8 mouse cellular contexts compared by ENCODE assay signal in the genomic region with DNA sequence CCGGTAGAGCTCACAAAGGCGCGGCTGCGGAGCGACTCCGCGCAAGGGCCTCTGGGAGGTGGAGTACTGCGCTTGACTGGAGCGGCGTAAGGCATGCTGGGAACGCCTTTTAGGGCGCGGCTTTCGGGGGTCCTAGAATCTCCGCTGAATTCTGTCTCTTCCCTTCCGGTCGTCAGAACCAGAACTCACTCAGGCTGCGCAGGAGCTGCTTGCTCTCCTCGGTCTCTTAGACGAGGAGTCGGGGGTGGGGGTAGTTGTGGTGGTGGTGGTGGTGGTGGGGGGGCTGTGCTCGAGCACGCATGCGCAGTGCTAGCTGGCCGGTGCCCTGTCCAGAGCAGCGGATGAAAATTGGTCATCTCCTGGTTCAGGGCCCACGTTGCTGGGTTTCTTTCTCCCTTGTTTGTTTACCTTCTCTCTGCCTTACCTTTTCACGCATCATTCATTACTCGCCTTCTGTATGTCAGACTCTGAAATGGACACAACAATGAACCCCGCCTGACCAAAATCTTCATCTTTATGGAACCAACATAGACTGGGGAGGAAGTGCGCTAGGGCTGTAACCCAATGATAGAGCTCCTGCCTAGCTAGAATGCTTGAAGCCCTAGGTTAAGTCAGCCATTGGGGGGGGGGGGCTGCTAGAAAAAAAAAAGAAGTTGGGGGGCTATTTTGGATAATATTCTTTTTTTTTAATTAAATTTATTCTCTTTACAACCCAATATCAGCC. TPM values are rescaled to one million over a fixed set of nuclear protein-coding genes. Genes with fewer than 3 reads are reported as not detected.
DNase-seq lines count a peak whose midpoint lies in the region; ATAC-seq and TF ChIP-seq lines count a peak whose summit lies in the region.

Gene Zfp583 (minus strand): TSS at position 53 of the 724 bp plus-strand sequence.

- WGBS in lung, embryonic 14.5 days, result 5% methylated on average over 31 of the region's 31 CpGs

- H3K9me3 ChIP-seq in lung, embryonic 14.5 days (ENCODE audit: low read depth, low read length), result no peaks in the 10 kb centered on the region

- peak within 1 kb of the TSS; percentile 74 for H3K4me2 ChIP-seq in lung, embryonic 14.5 days

- no peaks in the 10 kb centered on the region for H3K27me3 ChIP-seq in lung, embryonic 14.5 days (ENCODE audit: insufficient read depth, low read length)

- H3K4me3 ChIP-seq in lung, embryonic 14.5 days (ENCODE audit: low read depth, low read length), result peak within 1 kb of the TSS; percentile 45

- H3K27ac ChIP-seq in lung, embryonic 14.5 days (ENCODE audit: low read depth), result peak within 1 kb of the TSS; percentile 83

- ATAC-seq in lung, embryonic 14.5 days (ENCODE audit: insufficient read depth), result peak; percentile 95
- peak; percentile 75 for ATAC-seq in neutrophil, adult 5-6 weeks (ENCODE audit: extremely low read depth, insufficient number of reproducible peaks, low FRiP score, poor library complexity, severe bottlenecking)

- peaks cover 3% of the 10 kb centered on the region; the same call in 1 of the 2 replicates for H3K36me3 ChIP-seq in lung, embryonic 14.5 days (ENCODE audit: insufficient read depth)

- 0 out of 2 replicates have a peak, but pooled peaks cover 4% of the 10 kb centered on the region for H3K4me1 ChIP-seq in lung, embryonic 14.5 days (ENCODE audit: insufficient read depth)

- no peak for TF ChIP-seq CTCF in lung, embryonic 14.5 days (IDR thresholded peaks at IDR 0.05; ENCODE audit: low read depth)

- H3K9ac ChIP-seq in lung, embryonic 14.5 days, result peak within 1 kb of the TSS; percentile 71

- DNase-seq in MN1 (ENCODE audit: low spot score), result peak; percentile 56
- DNase-seq in cerebellum, adult 9-10 months, result peak; percentile 89
- DNase-seq in forelimb bud, embryonic 11.5 days (ENCODE audit: low read depth, low spot score), result peak; percentile 88
- DNase-seq in heart, postnatal 4 days, result peak; percentile 85
- peak; percentile 80 to 86 for DNase-seq in layer of hippocampus, adult 8-10 months (ENCODE audit: low spot score in 2 of 2)
- DNase-seq in lung, embryonic 14.5 days, result peak; percentile 94
- peak; percentile 83 for DNase-seq in testis, postnatal 14 days (ENCODE audit: low spot score)

RNA-seq across cellular contexts. Expression of gene Zfp583, which starts in this region (rescaled TPM):
- 1 to 10 TPM; 1.8 to 2.5 TPM for total RNA-seq in heart, postnatal 4 days (2021)
- total RNA-seq in layer of hippocampus, adult 8-10 months (2022), result 10 to 100 TPM; 10.1 to 14.2 (median 11.1) TPM
- polyA plus RNA-seq in lung, embryonic 14.5 days (2014; fragmentation: Nextera tagmentation; extraction: Ambion mirVana), result 5.3 and 6.6 TPM in 2 replicates
- 0.86 and 1.7 TPM in 2 replicates for total RNA-seq in neutrophil, adult 5-6 weeks (2017)

Comparison
In these comparisons a context has a peak if more than half of its experiments do, and no peak if none do; other contexts are left out.
1. Peak in every context shown above with its lines: DNase-seq, ATAC-seq, H3K4me3 ChIP-seq and H3K27ac ChIP-seq.